Mouse (Mus musculus): ENCODE data around the gene Zwint. TPM values are rescaled to one million over a fixed set of nuclear protein-coding genes. Genes with fewer than 3 reads are reported as not detected.

The Zwint gene
- polyA plus RNA-seq, 1 experiment: 49.2 TPM

DNA sequence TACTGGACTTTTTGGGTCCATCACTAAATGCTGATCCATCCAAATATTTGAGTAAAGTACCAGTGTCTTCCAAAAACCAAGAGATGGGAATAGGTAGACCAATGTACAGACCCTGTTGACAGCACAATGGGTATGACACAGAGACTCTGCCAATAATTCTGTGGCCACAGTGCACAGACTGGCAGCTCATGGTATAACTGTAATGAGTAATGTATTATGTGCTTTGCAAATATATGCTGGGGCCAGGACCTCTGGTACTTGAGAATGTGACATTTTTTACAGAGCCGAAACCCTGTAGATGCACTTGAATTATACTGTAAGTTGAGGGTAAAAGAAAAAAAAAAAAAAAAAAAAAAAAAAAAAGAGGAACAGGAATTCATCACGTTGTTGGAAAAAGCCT is 59.1 kb downstream of the Zwint start:
- 62% methylated on average over 2 of the region's 2 CpGs for WGBS

More for the DNA sequence above, 59.1 kb downstream of the Zwint start:
- H3K4me3 ChIP-seq (replicated peaks; ENCODE audit: control insufficient read depth, low read depth, low read length): no peak overlapping the region
- no peak overlapping the region for H3K27ac ChIP-seq (ENCODE audit: control insufficient read depth, insufficient read depth, low read depth, low read length, poor library complexity)
- no peak for TF ChIP-seq POLR2A (IDR thresholded peaks at IDR 0.05; ENCODE audit: borderline replicate concordance, control insufficient read depth, low read depth, low read length)
- no peak for TF ChIP-seq CTCF (IDR thresholded peaks at IDR 0.05; ENCODE audit: control insufficient read depth, insufficient read depth, low read length)
- H3K4me1 ChIP-seq (ENCODE audit: control insufficient read depth, insufficient read depth, low read length): no peaks in the 10 kb centered on the region

All from bone marrow, adult 2 months (tissue).